Mouse (Mus musculus) kidney, embryonic 16.5 days (tissue): Measurements from ENCODE around the gene Heatr9. TPM values are rescaled to one million over a fixed set of nuclear protein-coding genes. Genes with fewer than 3 reads are reported as not detected.

Source experiments
- polyA plus RNA-seq: library from polyadenylated mRNA; unstranded; fragments of >200 nt; fragmentation: Nextera tagmentation; extraction: Ambion mirVana; gene quantifications from 2 replicates; pipeline ENCODE4 v1.2.1, GENCODE M21; 2015

Heatr9 gene
- polyA plus RNA-seq, 1 experiment from 2014 or later = 0.07 TPM

Other genes starting within 250 kb of the Heatr9 start
- 0.25 and 0.42 TPM in 2 replicates for gene Slfn14, start 235.4 kb downstream of the Heatr9 start, polyA plus RNA-seq
- 64.2 and 70.8 TPM in 2 replicates for gene Ap2b1, start 223.2 kb downstream of the Heatr9 start, polyA plus RNA-seq
- 14.0 and 15.2 TPM in 2 replicates for gene Pex12, start 219.6 kb downstream of the Heatr9 start, polyA plus RNA-seq
- 0.39 and 0.57 TPM in 2 replicates for gene Rasl10b, start 113.0 kb downstream of the Heatr9 start, polyA plus RNA-seq
- not detected in 2 replicates for gene Gas2l2, start 92.7 kb downstream of the Heatr9 start, polyA plus RNA-seq
- gene 1700020L24Rik, start 84.5 kb downstream of the Heatr9 start, polyA plus RNA-seq = not detected in 2 replicates
- gene Mmp28, start 59.1 kb downstream of the Heatr9 start, polyA plus RNA-seq = 1.7 and 1.8 TPM in 2 replicates
- gene Taf15, start 49.1 kb downstream of the Heatr9 start, polyA plus RNA-seq = 8.3 and 14.6 TPM in 2 replicates
- gene Ccl5, start 8.3 kb upstream of the Heatr9 start, polyA plus RNA-seq = 0.37 and 0.52 TPM in 2 replicates
- gene Ccl9, start 56.5 kb upstream of the Heatr9 start, polyA plus RNA-seq = 2.2 and 3.5 TPM in 2 replicates
- 5.3 and 5.4 TPM in 2 replicates for gene Ccl6, start 70.9 kb upstream of the Heatr9 start, polyA plus RNA-seq
- gene Rpl9-ps1, start 123.4 kb upstream of the Heatr9 start, polyA plus RNA-seq = not detected in 2 replicates
- 0.48 and 0.50 TPM in 2 replicates for gene Ccl3, start 127.2 kb upstream of the Heatr9 start, polyA plus RNA-seq
- 0.60 and 0.85 TPM in 2 replicates for gene Ccl4, start 140.4 kb upstream of the Heatr9 start, polyA plus RNA-seq
- gene Wfdc17, start 181.8 kb upstream of the Heatr9 start, polyA plus RNA-seq = 0.86 and 1.5 TPM in 2 replicates
- not detected in 2 replicates for gene Wfdc18, start 186.8 kb upstream of the Heatr9 start, polyA plus RNA-seq
- 0.71 TPM in 1 of 2 replicates, not detected in the other for gene Wfdc21, start 224.8 kb upstream of the Heatr9 start, polyA plus RNA-seq
- 23.6 and 27.2 TPM in 2 replicates for gene Heatr6, start 231.5 kb upstream of the Heatr9 start, polyA plus RNA-seq